Mouse (Mus musculus): ENCODE results near the gene Khdc4.
A peak's percentile ranks its signal among the peaks of the same experiment; 100 is the strongest.

Gene Khdc4

GRCm38 (mm10) chr3:88719098-88719497 is 33.5 kb downstream of the Khdc4 start:
- DNase-seq (ENCODE audit: low read depth, low spot score), result peak; percentile 62

GRCm38 (mm10) chr3:88736556-88736955 is 51.0 kb downstream of the Khdc4 start:
- DNase-seq (ENCODE audit: low read depth, low spot score), result peak; percentile 73

GRCm38 (mm10) chr3:88738641-88739040 is 53.0 kb downstream of the Khdc4 start:
- peak; percentile 72 for DNase-seq (ENCODE audit: low read depth, low spot score)

GRCm38 (mm10) chr3:88740147-88740546 is 54.5 kb downstream of the Khdc4 start:
- DNase-seq (ENCODE audit: low read depth, low spot score), result peak; percentile 27

GRCm38 (mm10) chr3:88745534-88745933 is 59.9 kb downstream of the Khdc4 start:
- DNase-seq (ENCODE audit: low read depth, low spot score), result no peak

- no peak for DNase-seq (ENCODE audit: low read depth, low spot score)
These were observed 60.7 kb downstream of the Khdc4 start for GRCm38 (mm10) chr3:88746139-88746870.

GRCm38 (mm10) chr3:88746871-88747231 is 61.2 kb downstream of the Khdc4 start:
- no peak for DNase-seq (ENCODE audit: low read depth, low spot score)

GRCm38 (mm10) chr3:88754283-88754682 is 68.7 kb downstream of the Khdc4 start:
- peak; percentile 59 for DNase-seq (ENCODE audit: low read depth, low spot score)

- peak; percentile 78 for DNase-seq (ENCODE audit: low read depth, low spot score)
These were observed 69.9 kb downstream of the Khdc4 start for GRCm38 (mm10) chr3:88755541-88755940.

- DNase-seq (ENCODE audit: low read depth, low spot score), result no peak
These were observed 70.7 kb downstream of the Khdc4 start for GRCm38 (mm10) chr3:88756276-88756675.

- DNase-seq (ENCODE audit: low read depth, low spot score), result peak; percentile 59
These were observed 72.5 kb downstream of the Khdc4 start for GRCm38 (mm10) chr3:88758045-88758500.

- no peak for DNase-seq (ENCODE audit: low read depth, low spot score)
These were observed 76.0 kb downstream of the Khdc4 start for GRCm38 (mm10) chr3:88761619-88762018.

- DNase-seq (ENCODE audit: low read depth, low spot score), result no peak
These were observed 76.8 kb downstream of the Khdc4 start for GRCm38 (mm10) chr3:88762401-88762831.
